Mouse (Mus musculus) thymus, adult 2 months (tissue): ENCODE measurements around the gene Arl2bp. TPM values are rescaled to one million over a fixed set of nuclear protein-coding genes. Genes with fewer than 3 reads are reported as not detected.

Experiments
- DNase-seq: peaks from one replicate; pipeline ENCODE4 v3.0.0; 2021
- H3K27ac ChIP-seq: fragments of 200-500 bp; 2 replicates; pipeline ENCODE4 v1.5.1; 2012; ENCODE audit warnings: low read length, control low read depth; ENCODE audit not compliant: control insufficient read depth, insufficient read depth
- H3K27me3 ChIP-seq: fragments of 200-500 bp; 2 replicates; pipeline ENCODE4 v1.6.1; 2012; ENCODE audit warnings: mild to moderate bottlenecking, low read length, moderate library complexity, mixed read lengths; ENCODE audit not compliant: control insufficient read depth, insufficient read depth
- H3K36me3 ChIP-seq: fragments of 200-500 bp; 2 replicates; pipeline ENCODE4 v1.6.1; 2012; ENCODE audit warnings: mild to moderate bottlenecking, low read length, moderate library complexity; ENCODE audit not compliant: control insufficient read depth, insufficient read depth
- H3K4me1 ChIP-seq: fragments of 200-500 bp; replicated peaks from 2 replicates; pipeline ENCODE4 v1.6.1; 2012; ENCODE audit warnings: low read length; ENCODE audit not compliant: control insufficient read depth, insufficient read depth
- H3K4me3 ChIP-seq: fragments of 200-500 bp; 2 replicates; pipeline ENCODE4 v1.5.1; 2012; ENCODE audit warnings: mild to moderate bottlenecking, low read length, control low read depth, moderate library complexity; ENCODE audit not compliant: control insufficient read depth, insufficient read depth
- CTCF ChIP-seq: fragments of 200-500 bp; IDR thresholded peaks from 2 replicates; pipeline ENCODE4 v1.5.1; 2012; ENCODE audit warnings: mild to moderate bottlenecking, control low read depth, low read length, moderate library complexity, borderline replicate concordance; ENCODE audit not compliant: control insufficient read depth, poor library complexity, insufficient read depth; ENCODE audit errors: extremely low read depth
- POLR2A ChIP-seq: fragments of 200-500 bp; IDR thresholded peaks from 2 replicates; pipeline ENCODE4 v1.6.1; 2012; ENCODE audit warnings: mild to moderate bottlenecking, low read length, control low read depth, moderate library complexity; ENCODE audit not compliant: control insufficient read depth, poor library complexity, insufficient read depth; ENCODE audit errors: extremely low read depth
- WGBS: fragments of 180-500 bp; shearing (Covaris S2); methylation state at CpG from one replicate; pipeline ENCODE4 v1.1.7; 2018; 5-methylcytosine and 5-hydroxymethylcytosine counted together
- polyA plus RNA-seq: library from polyadenylated mRNA; depleted of rRNA; stranded (reverse); fragments of >200 nt; gene quantifications from 2 replicates; pipeline ENCODE4 v1.2.3, GENCODE M21; 2012

Gene Arl2bp
- polyA plus RNA-seq, 1 experiment = 76.7 TPM

- no peak overlapping the region for H3K4me3 ChIP-seq
- 90% methylated on average over 4 of the region's 4 CpGs for WGBS
- no peaks in the 10 kb centered on the region for H3K36me3 ChIP-seq
- DNase-seq = no peak
- TF ChIP-seq POLR2A (no peak), CTCF (no peak)
- no peaks in the 10 kb centered on the region for H3K4me1 ChIP-seq
- H3K27me3 ChIP-seq = no peaks in the 10 kb centered on the region
- H3K27ac ChIP-seq = no peak overlapping the region
These were observed 17.9 kb downstream of the Arl2bp start for GRCm38 (mm10) chr8:94684287-94684686.

- TF ChIP-seq POLR2A = no peak
- TF ChIP-seq CTCF = no peak
- H3K27me3 ChIP-seq = no peaks in the 10 kb centered on the region
- DNase-seq = no peak
- no peaks in the 10 kb centered on the region for H3K36me3 ChIP-seq
- no peak overlapping the region for H3K27ac ChIP-seq
- H3K4me3 ChIP-seq = no peak overlapping the region
- H3K4me1 ChIP-seq = no peaks in the 10 kb centered on the region
- WGBS = 95% methylated on average over 9 of the region's 9 CpGs
These were observed 19.6 kb downstream of the Arl2bp start for GRCm38 (mm10) chr8:94685953-94686352.

- TF ChIP-seq POLR2A = no peak
- no peak for TF ChIP-seq CTCF
- WGBS = 23% methylated on average over 6 of the region's 6 CpGs
- Histone ChIP-seq H3K4me1 (peaks cover 12% of the 10 kb centered on the region), H3K27ac (no peak overlapping the region), H3K27me3 (peaks cover 8% of the 10 kb centered on the region; the same call in 1 of the 2 replicates), H3K36me3 (no peaks in the 10 kb centered on the region), H3K4me3 (no peak overlapping the region)
- DNase-seq = no peak
These were observed 28.3 kb downstream of the Arl2bp start for GRCm38 (mm10) chr8:94694701-94695100.

DNA sequence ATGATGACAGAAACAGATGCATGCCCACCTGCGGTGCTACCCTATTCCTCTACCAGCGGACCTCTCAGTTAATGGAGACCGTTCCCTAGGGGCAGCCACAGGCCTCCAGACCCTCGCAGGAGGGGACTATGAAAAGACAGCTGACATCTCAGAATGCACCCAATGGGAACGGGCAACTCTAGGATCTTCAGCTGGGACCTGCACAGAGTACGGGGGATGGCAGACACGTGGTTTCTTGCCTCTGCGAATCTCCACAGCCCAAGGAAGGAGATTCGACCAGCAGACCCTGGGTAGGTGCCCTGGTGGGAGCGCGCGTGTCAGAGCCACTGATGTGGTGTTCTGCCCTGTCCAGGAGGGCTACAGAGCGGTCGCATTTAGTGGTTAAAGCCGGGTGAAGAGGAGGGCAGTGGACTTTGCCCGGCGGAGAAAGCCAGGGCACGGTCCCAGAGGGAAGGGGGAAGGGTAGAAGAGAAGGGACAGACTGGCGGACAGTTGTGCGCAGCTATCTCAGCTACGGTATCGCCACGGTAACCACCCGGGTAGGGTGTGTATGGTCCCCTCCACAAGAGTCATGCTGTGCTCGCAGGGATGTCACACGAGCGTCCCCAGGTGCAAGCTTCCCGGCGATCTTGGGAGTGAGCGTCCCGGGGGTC lies 29.1 kb downstream of the Arl2bp start:
- TF ChIP-seq POLR2A = no peak
- TF ChIP-seq CTCF = no peak
- no peak overlapping the region for H3K27ac ChIP-seq
- H3K4me3 ChIP-seq = peak overlapping the region; percentile 14
- DNase-seq = no peak
- 6% methylated on average over 31 of the region's 31 CpGs for WGBS
- H3K4me1 ChIP-seq = peaks cover 12% of the 10 kb centered on the region
- H3K36me3 ChIP-seq = no peaks in the 10 kb centered on the region
- H3K27me3 ChIP-seq = peaks cover 8% of the 10 kb centered on the region; the same call in 1 of the 2 replicates

DNA sequence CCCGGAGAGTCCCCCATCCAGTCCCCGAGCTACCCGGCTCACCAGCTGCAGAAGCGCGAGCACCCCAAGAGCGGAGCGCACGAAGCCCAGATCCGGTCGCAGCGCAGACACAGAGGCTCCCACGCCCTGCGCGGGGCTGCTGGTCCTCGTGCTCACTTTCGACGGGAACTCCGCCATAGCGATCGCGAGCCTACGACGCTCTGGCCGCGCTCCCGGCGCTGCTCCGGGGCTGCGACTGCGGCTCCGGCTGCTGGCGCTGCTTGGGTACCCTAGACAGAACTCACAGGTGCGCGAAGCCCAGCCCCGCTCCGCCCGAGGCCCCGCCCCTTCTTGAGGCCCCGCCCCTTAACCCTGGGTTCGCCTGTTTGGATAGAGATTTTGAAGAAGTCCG lies 29.6 kb downstream of the Arl2bp start, which contains the start of gene Pllp:
TSS of gene Pllp (minus strand) at position 285 of the 391 bp plus-strand sequence.
- H3K27me3 ChIP-seq = peaks cover 8% of the 10 kb centered on the region; the same call in 1 of the 2 replicates
- H3K4me3 ChIP-seq = peak within 1 kb of the TSS; percentile 14
- H3K36me3 ChIP-seq = no peaks in the 10 kb centered on the region
- no peak within 1 kb of the TSS for H3K27ac ChIP-seq
- TF ChIP-seq POLR2A (no peak), CTCF (no peak)
- WGBS = 1% methylated on average over 41 of the region's 41 CpGs
- H3K4me1 ChIP-seq = peaks cover 12% of the 10 kb centered on the region
- peak; percentile 16 for DNase-seq

DNA sequence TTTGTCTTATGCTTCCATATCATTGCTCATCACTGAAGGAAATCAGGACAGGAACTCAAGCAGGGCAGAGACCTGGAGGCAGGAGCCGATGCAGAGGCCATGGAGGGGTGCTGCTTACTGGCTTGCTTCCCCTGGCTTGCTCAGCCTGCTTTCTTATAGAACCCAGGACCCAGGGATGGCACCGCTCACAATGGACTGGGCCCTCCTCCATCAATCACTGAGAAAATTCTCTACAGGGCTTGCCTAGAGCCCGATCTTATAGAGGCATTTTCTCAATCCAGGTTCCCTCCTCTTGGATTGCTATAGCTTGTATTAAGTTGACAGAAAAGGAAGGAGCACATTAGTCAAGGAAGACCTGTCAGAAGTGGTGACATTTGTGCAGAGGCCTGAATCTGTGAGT lies 30.2 kb downstream of the Arl2bp start:
- Histone ChIP-seq H3K27ac (no peak overlapping the region), H3K36me3 (no peaks in the 10 kb centered on the region), H3K27me3 (peaks cover 8% of the 10 kb centered on the region; the same call in 1 of the 2 replicates), H3K4me1 (peaks cover 12% of the 10 kb centered on the region), H3K4me3 (no peak overlapping the region)
- TF ChIP-seq CTCF (no peak), POLR2A (no peak)
- 72% methylated on average over 3 of the region's 3 CpGs for WGBS
- DNase-seq = no peak
